Mouse (Mus musculus) CH12.LX (cell line): ENCODE measurements around the gene Zbtb38. TPM values are rescaled to one million over a fixed set of nuclear protein-coding genes. Genes with fewer than 3 reads are reported as not detected.

Source experiments
- DNase-seq: peaks from one replicate; pipeline ENCODE4 v3.0.0-alpha.2; 2013; ENCODE audit errors: extremely low read depth
- H3K27ac ChIP-seq: 2 replicates; pipeline ENCODE4 v1.5.1; 2012; ENCODE audit warnings: low read depth, mild to moderate bottlenecking, control low read depth, moderate library complexity; ENCODE audit not compliant: insufficient read depth
- H3K27me3 ChIP-seq: replicated peaks from 2 replicates; pipeline ENCODE3; 2012; ENCODE audit warnings: inconsistent platforms
- H3K36me3 ChIP-seq, 2 experiments: replicated peaks in 1 of 2; 2 replicates each; pipeline versions ENCODE3 to v1.6.1; 2012; ENCODE audit warnings: inconsistent platforms in 1 of 2, low read length in 1 of 2, mild to moderate bottlenecking in 1 of 2, mixed read lengths in 1 of 2, moderate library complexity in 1 of 2; ENCODE audit not compliant: control insufficient read depth in 1 of 2, insufficient read depth in 1 of 2
- H3K4me1 ChIP-seq, 2 experiments: 2 replicates each; pipeline ENCODE4 v1.6.1; 2012; ENCODE audit warnings: inconsistent platforms in 1 of 2, moderate library complexity in 1 of 2; ENCODE audit not compliant: insufficient read depth in 2 of 2, control insufficient read depth in 1 of 2
- H3K4me2 ChIP-seq: 2 replicates; pipeline ENCODE4 v1.6.1; 2012; ENCODE audit warnings: low read depth, mild to moderate bottlenecking, control low read depth; ENCODE audit not compliant: poor library complexity, insufficient read depth, severe bottlenecking
- H3K4me3 ChIP-seq, 3 experiments: fragments of 150-350 bp in 1 of 3; sonication (generic) in 1 of 3; replicated peaks in 1 of 3; 2 replicates each; pipeline versions ENCODE3 to v1.5.1; 2011 to 2012; ENCODE audit warnings: low read depth in 2 of 3, low read length in 2 of 3, mild to moderate bottlenecking in 2 of 3, moderate library complexity in 2 of 3, control low read depth in 1 of 3, improper control_type of control experiment in 1 of 3, inconsistent platforms in 1 of 3, mixed read lengths in 1 of 3; ENCODE audit not compliant: poor library complexity in 1 of 3
- H3K79me2 ChIP-seq: replicated peaks from 2 replicates; pipeline ENCODE4 v1.6.1; 2012; ENCODE audit warnings: mild to moderate bottlenecking, moderate library complexity; ENCODE audit not compliant: control insufficient read depth, poor library complexity, insufficient read depth, severe bottlenecking; ENCODE audit errors: extremely low read depth
- H3K9ac ChIP-seq: 2 replicates; pipeline ENCODE4 v1.6.1; 2012; ENCODE audit warnings: low read depth, mild to moderate bottlenecking, control low read depth, moderate library complexity; ENCODE audit not compliant: insufficient read depth
- H3K9me3 ChIP-seq: replicated peaks from 2 replicates; pipeline ENCODE3; 2012; ENCODE audit warnings: low read length, inconsistent platforms, mixed read lengths
- BHLHE40 ChIP-seq: IDR thresholded peaks from 2 replicates; pipeline ENCODE4 v1.6.1; 2011; ENCODE audit warnings: mild to moderate bottlenecking, low read depth, low read length, improper control_type of control experiment
- CHD2 ChIP-seq: IDR thresholded peaks from 2 replicates; pipeline ENCODE4 v1.6.1; 2011; ENCODE audit warnings: low read length, improper control_type of control experiment
- CTCF ChIP-seq, 2 experiments: IDR thresholded peaks in 1 of 2; conservative IDR thresholded peaks in 1 of 2; 2 replicates each; pipeline ENCODE4 v1.5.1; 2011 to 2012; ENCODE audit warnings: low read depth in 2 of 2, low read length in 2 of 2, improper control_type of control experiment in 1 of 2, inconsistent platforms in 1 of 2, mild to moderate bottlenecking in 1 of 2, moderate library complexity in 1 of 2
- E2F4 ChIP-seq: IDR thresholded peaks from 2 replicates; pipeline ENCODE4 v1.6.1; 2011; ENCODE audit warnings: low read depth, low read length, improper control_type of control experiment; ENCODE audit not compliant: insufficient replicate concordance
- ELF1 ChIP-seq: IDR thresholded peaks from 2 replicates; pipeline ENCODE4 v1.6.1; 2014; ENCODE audit warnings: low read depth, mild to moderate bottlenecking, inconsistent platforms, low read length, improper control_type of control experiment
- ETS1 ChIP-seq: conservative IDR thresholded peaks from 2 replicates; pipeline ENCODE4 v1.6.1; 2012; ENCODE audit warnings: low read depth, mild to moderate bottlenecking, inconsistent platforms, low read length, improper control_type of control experiment, moderate library complexity
- GABPA ChIP-seq: IDR thresholded peaks from 2 replicates; pipeline ENCODE4 v1.6.1; 2012; ENCODE audit warnings: low read depth, low read length, improper control_type of control experiment, inconsistent platforms; ENCODE audit not compliant: insufficient replicate concordance
- JUN ChIP-seq: IDR thresholded peaks from 2 replicates; pipeline ENCODE4 v1.6.1; 2011; ENCODE audit warnings: low read depth, mild to moderate bottlenecking, low read length, improper control_type of control experiment, moderate library complexity; ENCODE audit not compliant: insufficient read depth
- KAT2A ChIP-seq: IDR thresholded peaks from 2 replicates; pipeline ENCODE4 v1.6.1; 2012; ENCODE audit warnings: low read length, improper control_type of control experiment, inconsistent platforms; ENCODE audit not compliant: insufficient replicate concordance
- MAX ChIP-seq: IDR thresholded peaks from 2 replicates; pipeline ENCODE4 v1.6.1; 2011; ENCODE audit warnings: low read length, improper control_type of control experiment
- MAZ ChIP-seq: IDR thresholded peaks from 2 replicates; pipeline ENCODE4 v1.6.1; 2012; ENCODE audit warnings: low read depth, mild to moderate bottlenecking, inconsistent platforms, low read length, improper control_type of control experiment, moderate library complexity
- MYC ChIP-seq: IDR thresholded peaks from 2 replicates; pipeline ENCODE4 v1.6.1; 2011; ENCODE audit warnings: low read depth, mild to moderate bottlenecking, improper control_type of control experiment, low read length
- POLR2A ChIP-seq: IDR thresholded peaks from 2 replicates; pipeline ENCODE4 v1.6.1; 2011; ENCODE audit warnings: low read depth, mild to moderate bottlenecking, improper control_type of control experiment, low read length
- POLR2AphosphoS2 ChIP-seq: IDR thresholded peaks from 2 replicates; pipeline ENCODE4 v1.6.1; 2011; ENCODE audit warnings: low read depth, low read length, improper control_type of control experiment
- RAD21 ChIP-seq: IDR thresholded peaks from 2 replicates; pipeline ENCODE4 v1.6.1; 2011; ENCODE audit warnings: low read depth, mild to moderate bottlenecking, low read length, improper control_type of control experiment, moderate library complexity
- SMC3 ChIP-seq: IDR thresholded peaks from 2 replicates; pipeline ENCODE4 v1.6.1; 2011; ENCODE audit warnings: low read depth, low read length, improper control_type of control experiment
- TBP ChIP-seq: conservative IDR thresholded peaks from 2 replicates; pipeline ENCODE4 v1.6.1; 2011; ENCODE audit warnings: low read depth, low read length, improper control_type of control experiment
- TCF12 ChIP-seq: IDR thresholded peaks from 2 replicates; pipeline ENCODE4 v1.6.1; 2014; ENCODE audit warnings: low read depth, mild to moderate bottlenecking, inconsistent platforms, low read length, improper control_type of control experiment
- USF1 ChIP-seq: IDR thresholded peaks from 2 replicates; pipeline ENCODE4 v1.6.1; 2014; ENCODE audit warnings: low read depth, mild to moderate bottlenecking, inconsistent platforms, low read length, improper control_type of control experiment
- USF2 ChIP-seq: conservative IDR thresholded peaks from 2 replicates; pipeline ENCODE4 v1.6.1; 2011; ENCODE audit warnings: low read depth, low read length, improper control_type of control experiment
- ZKSCAN1 ChIP-seq: IDR thresholded peaks from 2 replicates; pipeline ENCODE4 v1.6.1; 2012; ENCODE audit warnings: low read depth, inconsistent platforms, low read length, improper control_type of control experiment, borderline replicate concordance
- ZMIZ1 ChIP-seq: IDR thresholded peaks from 2 replicates; pipeline ENCODE4 v1.6.1; 2012; ENCODE audit warnings: low read depth, mild to moderate bottlenecking, inconsistent platforms, low read length, improper control_type of control experiment
- ZNF384 ChIP-seq: IDR thresholded peaks from 2 replicates; pipeline ENCODE4 v1.6.1; 2012; ENCODE audit warnings: low read depth, low read length, improper control_type of control experiment, inconsistent platforms
- dilution Hi-C: fragments of 300-500 bp; cut with MboI; formaldehyde crosslinking; loops from 2 replicates; pipeline ENCODE4 v1.14.3; 2020; ENCODE audit warnings: low sequenced_read_pairs; ENCODE audit not compliant: extremely low pct_unique_long_range_greater_than_20kb, extremely low pct_ligation_motif_present
- in situ Hi-C: fragments of 300-500 bp; cut with MboI; formaldehyde crosslinking; loops from 3 replicates; pipeline ENCODE4 v1.14.3; 2019; ENCODE audit warnings: low sequenced_read_pairs, low pct_ligation_motif_present, low pct_unique_long_range_greater_than_20kb, mixed read lengths
- polyA plus RNA-seq: library from polyadenylated mRNA; unstranded; fragments of >175 nt; gene quantifications from 2 replicates; pipeline ENCODE4 v1.2.1, GENCODE M21; 2012; ENCODE audit warnings: low read depth; ENCODE audit not compliant: insufficient read length
- total RNA-seq, 2 experiments: library from RNA; depleted of rRNA; stranded (reverse); fragments of 300-350 nt in 1 of 2; fragments of >200 nt in 1 of 2; gene quantifications; 2 replicates each; pipeline ENCODE4 v1.2.3; 2012 to 2014

The Zbtb38 gene
- total and polyA plus RNA-seq, 3 experiments, result 51.7 to 102 (median 68.8) TPM

DNA sequence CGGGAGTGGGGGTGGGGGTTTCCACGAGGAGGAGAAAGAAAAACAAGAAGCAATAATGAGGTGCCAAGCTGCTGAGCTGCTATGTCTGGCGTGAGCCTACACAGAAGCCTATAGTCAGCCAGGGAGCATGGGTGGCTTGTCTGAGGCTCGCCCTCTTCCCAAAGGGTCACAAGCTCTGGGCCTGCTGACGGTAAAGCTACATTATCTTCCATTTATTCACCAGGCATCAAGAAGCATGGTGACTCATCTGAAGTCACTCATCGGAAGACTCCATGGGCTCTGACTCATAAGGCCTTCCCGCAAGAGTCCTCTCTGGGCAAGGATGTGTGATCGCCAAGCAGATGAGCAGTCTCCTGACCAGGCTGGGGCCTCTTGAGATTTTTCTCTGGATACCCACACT is 29.4 kb upstream of the Zbtb38 start:
- no peaks in the 10 kb centered on the region for H3K79me2 ChIP-seq
- no peak overlapping the region for H3K4me3 ChIP-seq
- no peaks in the 10 kb centered on the region for H3K36me3 ChIP-seq
- no peak for TF ChIP-seq JUN
- no peak for TF ChIP-seq GABPA
- TF ChIP-seq ZNF384, result no peak
- TF ChIP-seq POLR2AphosphoS2, result no peak
- no peak for TF ChIP-seq MYC
- TF ChIP-seq ZKSCAN1, result no peak
- TF ChIP-seq BHLHE40, result no peak
- TF ChIP-seq POLR2A, result no peak
- TF ChIP-seq MAX, result no peak
- TF ChIP-seq MAZ, result no peak
- TF ChIP-seq TCF12, result no peak
- TF ChIP-seq SMC3, result no peak
- no peak for TF ChIP-seq USF1
- TF ChIP-seq RAD21, result no peak
- H3K27me3 ChIP-seq, result no peaks in the 10 kb centered on the region
- dilution Hi-C loops, result no loop called here
- in situ Hi-C loops, result no loop called here
- H3K4me1 ChIP-seq, result peaks cover 0 to 12% of the 10 kb centered on the region in 2 experiments; a peak in 1 of 4 replicates
- no peak overlapping the region for H3K27ac ChIP-seq
- H3K4me2 ChIP-seq, result no peak overlapping the region
- DNase-seq, result no peak
- H3K9me3 ChIP-seq, result no peaks in the 10 kb centered on the region
- H3K9ac ChIP-seq, result no peak overlapping the region

GRCm38 (mm10) chr9:96773146-96773545 is 20.5 kb upstream of the Zbtb38 start:
- in situ Hi-C loops, result no loop called here
- H3K79me2 ChIP-seq, result no peaks in the 10 kb centered on the region
- peaks cover 0 to 9% of the 10 kb centered on the region in 2 experiments; a peak in 2 of 4 replicates for H3K4me1 ChIP-seq
- no peaks in the 10 kb centered on the region for H3K27me3 ChIP-seq
- H3K9ac ChIP-seq, result no peak overlapping the region
- no peak overlapping the region for H3K27ac ChIP-seq
- no peak overlapping the region for H3K4me3 ChIP-seq
- H3K9me3 ChIP-seq, result no peaks in the 10 kb centered on the region
- dilution Hi-C loops, result no loop called here
- no peak for DNase-seq
- H3K36me3 ChIP-seq, result peaks cover 2 to 13% of the 10 kb centered on the region in 2 experiments
- no peak for TF ChIP-seq GABPA
- no peak for TF ChIP-seq ETS1
- no peak for TF ChIP-seq CHD2
- no peak for TF ChIP-seq ZKSCAN1
- no peak for TF ChIP-seq SMC3
- TF ChIP-seq ELF1, result no peak
- TF ChIP-seq ZMIZ1, result no peak
- no peak for TF ChIP-seq TBP
- TF ChIP-seq MYC, result no peak
- no peak for TF ChIP-seq CTCF (conservative IDR thresholded peaks at IDR 0.05 in 1 of 2, IDR thresholded peaks at IDR 0.05 in 1 of 2; ENCODE audit: low read depth in 2 of 2, low read length in 2 of 2)
- TF ChIP-seq USF2, result no peak
- no peak for TF ChIP-seq E2F4
- TF ChIP-seq MAX, result no peak
- TF ChIP-seq JUN, result no peak
- no peak for TF ChIP-seq KAT2A
- TF ChIP-seq BHLHE40, result no peak
- TF ChIP-seq RAD21, result no peak
- H3K4me2 ChIP-seq, result no peak overlapping the region
